Mouse (Mus musculus) neural tube, embryonic 11.5 days (tissue): ENCODE measurements at regions not wholly inside any gene's neighbourhood (a gene's known extent, or its start where the extent isn't known, plus 50 kb on each side); places are given as distances from the start of the nearest gene placed in this dataset.

Experiments used
- ATAC-seq: fragments of 200-750 bp; cut with Nextera tagmentation; 2 replicates; pipeline ENCODE4 v1.8.0; 2017; ENCODE audit warnings: moderate number of reproducible peaks, mild to moderate bottlenecking, moderate TSS enrichment, moderate library complexity; ENCODE audit not compliant: insufficient read depth, low FRiP score, low TSS enrichment
- DNase-seq: peaks from one replicate; pipeline ENCODE4 v3.0.0-alpha.2; 2015; ENCODE audit warnings: low spot score
- H3K27ac ChIP-seq: fragments of 300-500 bp; sonication (generic); 2 replicates; pipeline ENCODE4 v1.5.1; 2014; ENCODE audit warnings: low read depth, mild to moderate bottlenecking, low read length
- H3K27me3 ChIP-seq: fragments of 300-500 bp; sonication (generic); 2 replicates; pipeline ENCODE4 v1.6.1; 2014; ENCODE audit warnings: mild to moderate bottlenecking, low read length, mixed read lengths; ENCODE audit not compliant: control insufficient read depth, insufficient read depth
- H3K36me3 ChIP-seq: fragments of 300-500 bp; sonication (generic); 2 replicates; pipeline ENCODE4 v1.6.1; 2014; ENCODE audit warnings: mild to moderate bottlenecking, low read length, moderate library complexity, mixed read lengths; ENCODE audit not compliant: control insufficient read depth, insufficient read depth
- H3K4me1 ChIP-seq: fragments of 300-500 bp; sonication (generic); 2 replicates; pipeline ENCODE4 v1.6.1; 2014; ENCODE audit warnings: low read length, mixed read lengths; ENCODE audit not compliant: control insufficient read depth, insufficient read depth
- H3K4me2 ChIP-seq: fragments of 300-500 bp; sonication (generic); 2 replicates; pipeline ENCODE4 v1.6.1; 2014; ENCODE audit warnings: low read depth, mild to moderate bottlenecking, moderate library complexity
- H3K4me3 ChIP-seq: fragments of 300-500 bp; sonication (generic); 2 replicates; pipeline ENCODE4 v1.5.1; 2014; ENCODE audit warnings: low read depth, low read length
- H3K9ac ChIP-seq: fragments of 300-500 bp; sonication (generic); 2 replicates; pipeline ENCODE4 v1.6.1; 2014; ENCODE audit warnings: mild to moderate bottlenecking, low read length
- H3K9me3 ChIP-seq: fragments of 300-500 bp; sonication (generic); 2 replicates; pipeline ENCODE4 v1.6.1; 2016; ENCODE audit warnings: low read length; ENCODE audit not compliant: control insufficient read depth
- WGBS: fragments of 180-500 bp; shearing (Covaris S2); extraction: QIAGEN DNeasy Blood & Tissue Kit; methylation state at CpG from one replicate; pipeline ENCODE4 v1.1.7; 2014; 5-methylcytosine and 5-hydroxymethylcytosine counted together

GRCm38 (mm10) chr12:95424739-95425138 is 267.3 kb upstream of the Flrt2 start:
- DNase-seq, result no peak
- H3K27me3 ChIP-seq, result no peaks in the 10 kb centered on the region
- H3K27ac ChIP-seq, result no peak overlapping the region
- no peak overlapping the region for H3K4me2 ChIP-seq
- no peak overlapping the region for H3K4me3 ChIP-seq
- 86% methylated on average over 2 of the region's 2 CpGs for WGBS
- H3K9ac ChIP-seq, result no peak overlapping the region
- H3K4me1 ChIP-seq, result no peaks in the 10 kb centered on the region
- no peaks in the 10 kb centered on the region for H3K36me3 ChIP-seq
- no peaks in the 10 kb centered on the region for H3K9me3 ChIP-seq
- no peak for ATAC-seq

GRCm38 (mm10) chr12:95437226-95437625 is 254.8 kb upstream of the Flrt2 start:
- H3K9ac ChIP-seq, result no peak overlapping the region
- H3K4me2 ChIP-seq, result no peak overlapping the region
- H3K36me3 ChIP-seq, result no peaks in the 10 kb centered on the region
- H3K4me3 ChIP-seq, result no peak overlapping the region
- H3K27ac ChIP-seq, result no peak overlapping the region
- no peaks in the 10 kb centered on the region for H3K27me3 ChIP-seq
- 67% methylated on average over 2 of the region's 2 CpGs for WGBS
- DNase-seq (no peak), ATAC-seq (no peak)
- H3K4me1 ChIP-seq, result no peaks in the 10 kb centered on the region
- H3K9me3 ChIP-seq, result no peaks in the 10 kb centered on the region

DNA sequence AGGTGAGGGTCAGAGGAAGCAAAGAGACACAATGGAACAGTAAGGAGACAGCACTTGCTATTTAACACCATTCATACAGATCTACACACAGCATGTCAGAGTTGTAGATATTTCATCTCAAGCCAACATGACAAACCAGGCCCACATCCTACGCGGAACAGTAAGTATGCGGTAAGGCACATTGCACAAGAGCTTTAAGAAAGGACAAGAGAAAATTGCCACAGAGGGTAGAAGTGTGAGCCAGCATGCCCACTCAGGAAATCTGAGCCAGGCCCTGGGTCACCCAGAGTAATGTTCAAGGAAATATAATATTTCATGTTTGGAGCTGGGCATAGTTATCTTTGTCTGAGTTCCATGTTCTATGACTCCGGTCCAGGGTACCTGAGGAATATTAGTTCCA is 234.5 kb upstream of the Flrt2 start:
- ATAC-seq, result no peak
- H3K9ac ChIP-seq, result no peak overlapping the region
- H3K36me3 ChIP-seq, result no peaks in the 10 kb centered on the region
- H3K27ac ChIP-seq, result no peak overlapping the region
- no peak overlapping the region for H3K4me2 ChIP-seq
- no peaks in the 10 kb centered on the region for H3K27me3 ChIP-seq
- H3K4me3 ChIP-seq, result no peak overlapping the region
- H3K9me3 ChIP-seq, result no peaks in the 10 kb centered on the region
- H3K4me1 ChIP-seq, result no peaks in the 10 kb centered on the region
- no peak for DNase-seq
- WGBS, result 96% methylated on average over 4 of the region's 4 CpGs

- Histone ChIP-seq H3K9ac (no peak overlapping the region), H3K4me3 (no peak overlapping the region), H3K27me3 (no peaks in the 10 kb centered on the region), H3K4me1 (no peaks in the 10 kb centered on the region), H3K4me2 (no peak overlapping the region), H3K36me3 (no peaks in the 10 kb centered on the region), H3K9me3 (no peaks in the 10 kb centered on the region), H3K27ac (no peak overlapping the region)
- ATAC-seq (no peak), DNase-seq (peak; percentile 13)
- WGBS, result 52% methylated on average over 12 of the region's 12 CpGs
Measured at GRCm38 (mm10) chr12:95466502-95467490, 225.2 kb upstream of the Flrt2 start.

GRCm38 (mm10) chr12:95469897-95470296 is 222.1 kb upstream of the Flrt2 start:
- no peak overlapping the region for H3K4me3 ChIP-seq
- ATAC-seq, result no peak
- no peaks in the 10 kb centered on the region for H3K36me3 ChIP-seq
- WGBS, result 70% methylated on average over 6 of the region's 6 CpGs
- H3K4me2 ChIP-seq, result no peak overlapping the region
- no peak overlapping the region for H3K27ac ChIP-seq
- no peaks in the 10 kb centered on the region for H3K4me1 ChIP-seq
- DNase-seq, result no peak
- H3K9me3 ChIP-seq, result no peaks in the 10 kb centered on the region
- H3K27me3 ChIP-seq, result no peaks in the 10 kb centered on the region
- H3K9ac ChIP-seq, result no peak overlapping the region

DNA sequence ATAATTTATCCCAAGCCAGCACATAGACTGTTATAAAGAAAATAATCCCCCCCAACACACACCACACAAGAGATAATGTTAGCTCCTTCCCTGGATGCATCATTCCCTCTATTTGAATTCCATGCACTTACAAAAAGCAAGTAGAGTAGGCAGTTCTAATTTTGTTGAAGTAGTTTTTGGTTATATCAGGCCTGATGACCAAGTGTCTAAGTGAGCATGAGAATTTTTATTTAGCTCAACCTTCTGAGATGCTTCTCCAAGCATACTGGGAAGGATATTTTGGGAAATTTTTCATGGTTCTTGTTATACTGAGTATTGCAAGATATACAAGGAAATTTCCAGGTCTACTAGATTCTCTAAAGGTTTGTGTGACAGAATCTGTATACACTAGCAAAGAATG is 205.5 kb upstream of the Flrt2 start:
- no peaks in the 10 kb centered on the region for H3K9me3 ChIP-seq
- H3K4me3 ChIP-seq, result no peak overlapping the region
- no peak overlapping the region for H3K27ac ChIP-seq
- no peaks in the 10 kb centered on the region for H3K4me1 ChIP-seq
- no peaks in the 10 kb centered on the region for H3K36me3 ChIP-seq
- no peak overlapping the region for H3K9ac ChIP-seq
- no peak for DNase-seq
- H3K27me3 ChIP-seq, result no peaks in the 10 kb centered on the region
- no peak for ATAC-seq
- no peak overlapping the region for H3K4me2 ChIP-seq

DNA sequence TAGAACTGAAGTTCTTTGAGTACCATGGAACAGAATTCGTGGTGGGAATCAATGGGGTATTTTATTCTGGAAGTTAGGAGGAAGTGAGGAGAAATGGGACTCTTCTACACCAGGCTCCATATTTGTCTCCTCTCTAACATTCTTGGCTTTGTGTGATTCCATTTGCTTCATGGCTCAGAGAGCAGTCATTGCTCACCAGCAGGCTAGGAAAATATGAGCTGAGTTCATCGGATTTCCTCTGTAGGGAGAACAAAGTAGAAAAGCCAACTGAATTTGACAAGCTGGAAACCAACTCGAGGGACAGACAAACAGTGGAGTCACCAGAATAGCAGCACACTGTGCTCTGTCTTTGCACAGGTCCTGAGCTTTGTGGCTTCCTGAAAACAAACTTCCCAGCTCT is 203.7 kb upstream of the Flrt2 start:
- Histone ChIP-seq H3K9ac (no peak overlapping the region), H3K4me2 (no peak overlapping the region), H3K36me3 (no peaks in the 10 kb centered on the region), H3K27ac (no peak overlapping the region), H3K27me3 (no peaks in the 10 kb centered on the region), H3K9me3 (no peaks in the 10 kb centered on the region), H3K4me3 (no peak overlapping the region), H3K4me1 (no peaks in the 10 kb centered on the region)
- no peak for DNase-seq
- no peak for ATAC-seq
- WGBS, result 73% methylated on average over 3 of the region's 3 CpGs

- ATAC-seq, result no peak
- Histone ChIP-seq H3K36me3 (no peaks in the 10 kb centered on the region), H3K9me3 (no peaks in the 10 kb centered on the region), H3K27ac (no peak overlapping the region), H3K4me1 (no peaks in the 10 kb centered on the region), H3K27me3 (no peaks in the 10 kb centered on the region), H3K4me3 (no peak overlapping the region), H3K9ac (no peak overlapping the region), H3K4me2 (no peak overlapping the region)
- DNase-seq, result no peak
- WGBS, result 94% methylated on average over 2 of the region's 2 CpGs
Measured at GRCm38 (mm10) chr12:95489374-95489773, 202.7 kb upstream of the Flrt2 start.

- 88% methylated on average over 2 of the region's 2 CpGs for WGBS
- no peak overlapping the region for H3K4me3 ChIP-seq
- no peak overlapping the region for H3K9ac ChIP-seq
- DNase-seq (no peak), ATAC-seq (no peak)
- H3K36me3 ChIP-seq, result no peaks in the 10 kb centered on the region
- no peaks in the 10 kb centered on the region for H3K9me3 ChIP-seq
- no peaks in the 10 kb centered on the region for H3K27me3 ChIP-seq
- no peak overlapping the region for H3K4me2 ChIP-seq
- no peaks in the 10 kb centered on the region for H3K4me1 ChIP-seq
- no peak overlapping the region for H3K27ac ChIP-seq
Measured at GRCm38 (mm10) chr12:95489848-95490247, 202.2 kb upstream of the Flrt2 start.
